Mouse (Mus musculus) embryonic fibroblast, embryonic 13.5 days (primary cell): ENCODE data around the gene Ssc4d. TPM values are rescaled to one million over a fixed set of nuclear protein-coding genes. Genes with fewer than 3 reads are reported as not detected.

ENCODE experiments used
- H3K27ac ChIP-seq: 2 replicates; pipeline ENCODE4 v1.5.1; 2012; ENCODE audit warnings: low read length, control low read depth, inconsistent platforms; ENCODE audit not compliant: insufficient read depth
- H3K4me1 ChIP-seq: 2 replicates; pipeline ENCODE4 v1.6.1; 2011; ENCODE audit warnings: low read length; ENCODE audit not compliant: control insufficient read depth, insufficient read depth
- H3K4me3 ChIP-seq: 2 replicates; pipeline ENCODE4 v1.5.1; 2011; ENCODE audit warnings: mild to moderate bottlenecking, control low read depth, low read length; ENCODE audit not compliant: insufficient read depth
- CTCF ChIP-seq: IDR thresholded peaks from 2 replicates; pipeline ENCODE4 v1.5.1; 2011; ENCODE audit warnings: mild to moderate bottlenecking, control low read depth, low read length, moderate library complexity, borderline replicate concordance; ENCODE audit not compliant: insufficient read depth
- POLR2A ChIP-seq: IDR thresholded peaks from 2 replicates; pipeline ENCODE4 v1.6.1; 2011; ENCODE audit warnings: low read depth, mild to moderate bottlenecking, control low read depth, low read length, moderate library complexity
- polyA plus RNA-seq: library from polyadenylated mRNA; stranded (reverse); fragments of >200 nt; gene quantifications from 2 replicates; pipeline ENCODE4 v1.2.4, GENCODE M21; 2011; ENCODE audit warnings: low read depth; ENCODE audit not compliant: missing spikeins, insufficient read length

The Ssc4d gene
- polyA plus RNA-seq, 1 experiment: 3.2 TPM

- peaks cover 4% of the 10 kb centered on the region; the same call in 1 of the 2 replicates for H3K4me1 ChIP-seq
- peak overlapping the region; percentile 96 for H3K4me3 ChIP-seq
- TF ChIP-seq CTCF: no peak
- TF ChIP-seq POLR2A: no peak
- H3K27ac ChIP-seq: peak overlapping the region; percentile 92
These were observed 40.4 kb downstream of the Ssc4d start for GRCm38 (mm10) chr5:135933900-135934441.

GRCm38 (mm10) chr5:135933222-135933899, 41.0 kb downstream of the Ssc4d start:
- Histone ChIP-seq H3K27ac (no peak overlapping the region), H3K4me1 (peaks cover 4% of the 10 kb centered on the region; the same call in 1 of the 2 replicates), H3K4me3 (peak overlapping the region; percentile 96)
- TF ChIP-seq POLR2A: no peak
- no peak for TF ChIP-seq CTCF

GRCm38 (mm10) chr5:135932359-135932758, 42.0 kb downstream of the Ssc4d start:
- peaks cover 4% of the 10 kb centered on the region; the same call in 1 of the 2 replicates for H3K4me1 ChIP-seq
- TF ChIP-seq CTCF (no peak), POLR2A (no peak)
- no peak overlapping the region for H3K27ac ChIP-seq
- peak overlapping the region; percentile 65 for H3K4me3 ChIP-seq

- Histone ChIP-seq H3K4me3 (peak overlapping the region; percentile 24), H3K4me1 (peaks cover 4% of the 10 kb centered on the region; the same call in 1 of the 2 replicates), H3K27ac (no peak overlapping the region)
- no peak for TF ChIP-seq CTCF
- TF ChIP-seq POLR2A: no peak
These were observed 42.8 kb downstream of the Ssc4d start for GRCm38 (mm10) chr5:135931526-135931925.

GRCm38 (mm10) chr5:135929685-135930424, 44.5 kb downstream of the Ssc4d start:
- TF ChIP-seq POLR2A: no peak
- no peak for TF ChIP-seq CTCF
- H3K4me3 ChIP-seq: no peak overlapping the region
- H3K27ac ChIP-seq: no peak overlapping the region
- H3K4me1 ChIP-seq: no peaks in the 10 kb centered on the region

- TF ChIP-seq POLR2A: no peak
- Histone ChIP-seq H3K4me3 (no peak overlapping the region), H3K27ac (no peak overlapping the region), H3K4me1 (no peaks in the 10 kb centered on the region)
These were observed 50.4 kb downstream of the Ssc4d start for GRCm38 (mm10) chr5:135923901-135924300.

GRCm38 (mm10) chr5:135919902-135920301, 54.4 kb downstream of the Ssc4d start:
- Histone ChIP-seq H3K27ac (no peak overlapping the region), H3K4me3 (no peak overlapping the region), H3K4me1 (peaks cover 5% of the 10 kb centered on the region)
- TF ChIP-seq CTCF (no peak), POLR2A (no peak)

GRCm38 (mm10) chr5:135918593-135918992, 55.7 kb downstream of the Ssc4d start:
- Histone ChIP-seq H3K27ac (no peak overlapping the region), H3K4me3 (no peak overlapping the region), H3K4me1 (peaks cover 9% of the 10 kb centered on the region)
- TF ChIP-seq POLR2A (no peak), CTCF (no peak)

- Histone ChIP-seq H3K4me3 (no peak overlapping the region), H3K27ac (no peak overlapping the region), H3K4me1 (peaks cover 9% of the 10 kb centered on the region)
- TF ChIP-seq POLR2A: no peak
- no peak for TF ChIP-seq CTCF
These were observed 56.3 kb downstream of the Ssc4d start for GRCm38 (mm10) chr5:135918059-135918437.
